Mouse (Mus musculus): ENCODE data around the gene Trappc6b. TPM values are rescaled to one million over a fixed set of nuclear protein-coding genes. Genes with fewer than 3 reads are reported as not detected.

The Trappc6b gene
- polyA plus RNA-seq, 1 experiment from 2014 or later: 72.3 TPM

DNA sequence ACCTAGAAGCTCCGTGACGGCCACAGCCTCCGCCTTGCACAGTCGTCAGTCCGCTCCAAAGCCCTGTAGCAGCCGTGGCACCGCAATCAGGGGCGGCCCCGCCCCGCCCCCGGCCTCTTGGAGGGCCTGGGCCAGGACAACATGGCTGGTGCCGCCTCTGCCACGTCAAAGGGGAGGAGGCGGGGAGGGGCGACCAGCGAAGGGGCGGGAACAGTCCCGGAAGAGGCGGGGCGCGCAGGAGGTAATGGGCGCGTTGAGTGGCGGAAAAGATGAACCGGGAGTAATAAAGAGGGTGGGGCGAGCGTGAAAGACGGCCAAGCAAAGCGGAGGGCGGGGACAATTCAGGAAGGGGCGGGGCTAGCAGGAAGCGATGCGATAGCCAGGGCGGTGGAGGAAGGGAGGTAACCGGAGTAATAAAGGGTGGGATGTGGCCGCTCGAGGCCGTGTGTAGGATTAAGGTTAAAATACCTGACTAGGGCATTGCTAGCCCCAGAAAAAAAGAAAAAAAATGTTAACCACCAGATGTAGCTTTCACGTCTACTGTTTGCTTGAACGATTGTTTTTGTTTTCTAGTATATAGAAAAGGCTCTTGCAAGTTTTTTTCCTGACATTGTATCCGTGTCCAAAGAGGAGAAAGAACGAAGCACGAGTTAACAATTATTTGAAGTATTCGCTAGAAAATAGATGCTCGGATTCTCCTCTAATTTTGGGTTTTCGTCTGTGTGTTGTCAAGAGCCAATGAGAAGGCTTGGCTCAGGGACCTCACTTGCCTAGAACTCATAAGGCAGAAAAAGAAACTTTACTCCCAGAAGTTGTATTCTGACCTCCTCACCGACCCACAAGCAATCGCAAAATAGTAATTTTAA, 49.2 kb downstream of the Trappc6b start, which contains the start of gene Sec23a:
Gene Sec23a, minus strand, starts transcription at position 174 of the 866 bp plus-strand sequence.
- peak; percentile 97 for ATAC-seq (ENCODE audit: low FRiP score)
- peak within 1 kb of the TSS; percentile 80 for H3K9ac ChIP-seq (ENCODE audit: low read length)
- WGBS: under 1% methylated on average over 47 of the region's 48 CpGs
- H3K36me3 ChIP-seq (ENCODE audit: control insufficient read depth, insufficient read depth, low read length): no peaks in the 10 kb centered on the region
- peak within 1 kb of the TSS; percentile 85 for H3K4me2 ChIP-seq
- peaks cover 4% of the 10 kb centered on the region; the same call in 1 of the 2 replicates for H3K4me1 ChIP-seq (ENCODE audit: control insufficient read depth, insufficient read depth, low read length)
- H3K9me3 ChIP-seq (ENCODE audit: control insufficient read depth, low read length): no peaks in the 10 kb centered on the region
- H3K27me3 ChIP-seq (ENCODE audit: control insufficient read depth, insufficient read depth, low read length): no peaks in the 10 kb centered on the region
- peak within 1 kb of the TSS; percentile 74 for H3K27ac ChIP-seq (ENCODE audit: low read depth, low read length)
- DNase-seq (ENCODE audit: low spot score, missing footprints): peak; percentile 99
- H3K4me3 ChIP-seq (ENCODE audit: low read depth, low read length): peak within 1 kb of the TSS; percentile 75

DNA sequence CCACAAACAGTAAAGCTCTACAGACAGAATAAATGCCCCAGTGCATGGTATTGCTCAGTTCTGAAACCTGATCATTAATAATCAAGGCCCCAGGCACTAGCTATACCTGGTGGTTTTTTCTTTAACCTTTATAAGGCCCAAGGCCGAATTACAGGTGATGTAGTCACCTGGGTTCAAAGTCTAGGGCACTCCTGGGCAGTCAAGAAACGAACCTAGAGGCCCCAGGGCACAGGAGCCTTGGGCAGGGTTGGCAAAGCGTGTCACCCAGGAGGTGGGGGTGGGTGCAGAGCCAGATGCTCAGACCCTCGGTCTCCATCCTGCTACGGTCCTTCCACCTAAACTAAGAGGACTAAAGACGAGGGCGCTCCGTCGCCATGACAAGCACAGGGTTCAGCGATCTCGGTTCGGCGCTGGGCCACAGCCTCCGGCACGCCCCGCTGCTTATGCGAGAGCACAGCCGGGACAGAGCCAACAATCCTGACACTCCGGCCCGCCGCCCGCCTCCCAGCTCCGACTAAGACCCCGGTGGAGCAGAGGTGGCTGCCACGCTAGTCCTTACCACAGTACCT, 49.9 kb downstream of the Trappc6b start:
- Histone ChIP-seq H3K36me3 (ENCODE audit: control insufficient read depth, insufficient read depth, low read length) (peaks cover 3% of the 10 kb centered on the region; the same call in 1 of the 2 replicates), H3K27me3 (ENCODE audit: control insufficient read depth, insufficient read depth, low read length) (no peaks in the 10 kb centered on the region), H3K27ac (ENCODE audit: low read depth, low read length) (peak overlapping the region; percentile 74), H3K9ac (ENCODE audit: low read length) (peak overlapping the region; percentile 80), H3K4me3 (ENCODE audit: low read depth, low read length) (peak overlapping the region; percentile 75), H3K9me3 (ENCODE audit: control insufficient read depth, low read length) (no peaks in the 10 kb centered on the region), H3K4me2 (peak overlapping the region; percentile 85), H3K4me1 (ENCODE audit: control insufficient read depth, insufficient read depth, low read length) (peaks cover 4% of the 10 kb centered on the region; the same call in 1 of the 2 replicates)
- ATAC-seq (ENCODE audit: low FRiP score) (no peak), DNase-seq (ENCODE audit: low spot score, missing footprints) (no peak)
- WGBS: 1% methylated on average over 25 of the region's 25 CpGs

DNA sequence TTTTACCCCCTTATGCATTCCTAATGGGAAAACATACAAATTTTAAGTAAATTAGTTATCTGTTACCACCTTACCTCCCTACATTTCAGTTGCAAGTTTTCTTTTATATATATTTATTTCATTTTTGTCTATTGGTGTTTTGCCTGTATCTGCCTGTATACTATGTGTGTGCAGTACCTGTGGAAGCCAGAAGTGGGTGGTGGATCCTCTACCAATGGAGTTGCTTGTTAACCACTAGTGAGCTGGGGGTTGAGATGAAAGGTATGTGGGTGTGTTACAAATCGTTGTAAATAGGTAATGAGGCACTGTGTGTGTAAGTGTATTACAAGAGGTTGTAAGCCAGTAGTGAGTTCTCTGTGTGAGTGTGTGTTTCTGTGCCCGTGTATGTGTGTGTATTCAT, 50.8 kb downstream of the Trappc6b start:
- H3K9me3 ChIP-seq (ENCODE audit: control insufficient read depth, low read length): no peaks in the 10 kb centered on the region
- no peak overlapping the region for H3K9ac ChIP-seq (ENCODE audit: low read length)
- peaks cover 3% of the 10 kb centered on the region; the same call in 1 of the 2 replicates for H3K36me3 ChIP-seq (ENCODE audit: control insufficient read depth, insufficient read depth, low read length)
- peaks cover 4% of the 10 kb centered on the region; the same call in 1 of the 2 replicates for H3K4me1 ChIP-seq (ENCODE audit: control insufficient read depth, insufficient read depth, low read length)
- H3K27me3 ChIP-seq (ENCODE audit: control insufficient read depth, insufficient read depth, low read length): no peaks in the 10 kb centered on the region
- 78% methylated on average over 2 of the region's 2 CpGs for whole genome bisulfite sequencing
- no peak overlapping the region for H3K27ac ChIP-seq (ENCODE audit: low read depth, low read length)
- peak; percentile 87 for DNase-seq (ENCODE audit: low spot score, missing footprints)
- peak overlapping the region; percentile 10 for H3K4me2 ChIP-seq
- H3K4me3 ChIP-seq (ENCODE audit: low read depth, low read length): 0 out of 2 replicates have a peak overlapping the region, but pooled peaks have one; percentile 75
- no peak for ATAC-seq (ENCODE audit: low FRiP score)

Other genes with a start within 250 kb of the Trappc6b start
- gene Sec23a, start 49.5 kb downstream of the Trappc6b start, polyA plus RNA-seq (2014; fragmentation: Nextera tagmentation; extraction: Ambion mirVana): 90.3 and 97.4 TPM in 2 replicates
- gene Gemin2, start 48.1 kb downstream of the Trappc6b start, polyA plus RNA-seq (2014; fragmentation: Nextera tagmentation; extraction: Ambion mirVana): 25.4 and 25.8 TPM in 2 replicates
- gene Pnn, start 5.4 kb upstream of the Trappc6b start, polyA plus RNA-seq (2014; fragmentation: Nextera tagmentation; extraction: Ambion mirVana): 97.3 and 119 TPM in 2 replicates
- 55.4 and 63.4 TPM in 2 replicates for gene Mia2, start 34.3 kb upstream of the Trappc6b start, polyA plus RNA-seq (2014; fragmentation: Nextera tagmentation; extraction: Ambion mirVana)
- 9.9 and 10.1 TPM in 2 replicates for gene Fbxo33, start 158.3 kb upstream of the Trappc6b start, polyA plus RNA-seq (2014; fragmentation: Nextera tagmentation; extraction: Ambion mirVana)